Mouse (Mus musculus): ENCODE data around the gene Nostrin. TPM values are rescaled to one million over a fixed set of nuclear protein-coding genes. Genes with fewer than 3 reads are reported as not detected.

Nostrin gene
- total RNA-seq (2014; rRNA removed) (2.6 and 5.5 TPM in 2 replicates), polyA plus RNA-seq (2015; fragmentation: Nextera tagmentation; extraction: Ambion mirVana) (2.8 and 3.1 TPM in 2 replicates)

DNA sequence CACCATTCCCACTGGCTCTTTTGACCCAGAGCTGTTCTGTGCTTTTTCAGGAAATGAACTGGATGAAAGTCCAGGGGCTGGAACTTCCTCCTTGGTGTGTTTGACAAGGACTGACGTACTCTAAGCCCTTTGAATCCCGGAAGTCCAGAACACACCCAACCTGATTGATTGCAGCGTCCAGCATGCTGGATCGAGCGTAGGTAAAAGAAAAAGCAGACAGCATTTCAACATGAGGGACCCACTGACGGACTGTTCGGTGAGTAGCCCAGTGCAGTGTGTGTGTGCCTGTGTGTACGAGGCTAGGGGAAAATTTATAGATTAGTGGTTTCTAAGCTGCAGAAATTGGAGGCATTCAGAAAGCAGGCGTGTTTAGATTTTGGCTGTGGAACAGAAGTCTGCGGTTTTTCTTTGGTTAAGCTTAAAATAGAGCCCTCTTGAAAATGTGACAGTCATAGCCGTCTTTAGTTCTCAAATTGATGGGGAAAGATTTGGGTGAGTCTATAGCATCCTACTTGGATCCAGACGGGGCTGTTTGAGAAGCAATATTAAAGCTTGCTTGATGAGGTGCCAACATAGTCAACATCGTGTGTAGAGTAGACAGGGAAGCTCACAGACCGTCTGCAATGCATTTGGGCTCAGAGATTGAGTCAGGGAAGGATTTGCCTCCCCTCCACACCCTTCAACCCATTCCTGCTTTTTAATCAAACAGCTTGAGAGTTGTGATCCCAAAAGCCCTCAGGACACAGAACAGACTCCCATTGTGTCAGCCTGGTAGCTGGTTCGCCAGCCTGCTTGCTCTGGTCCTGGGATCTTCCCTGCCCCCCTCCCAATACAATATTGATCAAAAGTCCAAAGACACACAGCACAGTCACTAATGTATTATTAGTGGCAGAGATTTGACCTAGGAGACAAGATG, at the start of gene Nostrin:
Gene Nostrin (plus strand): TSS at position 140 of the 916 bp plus-strand sequence.
- Histone ChIP-seq H3K27me3 (ENCODE audit: insufficient read depth, low read length) (no peaks in the 10 kb centered on the region), H3K9ac (no peak within 1 kb of the TSS), H3K9me3 (ENCODE audit: low read length) (no peaks in the 10 kb centered on the region), H3K36me3 (ENCODE audit: insufficient read depth) (no peaks in the 10 kb centered on the region), H3K4me1 (ENCODE audit: insufficient read depth) (no peaks in the 10 kb centered on the region), H3K4me2 (ENCODE audit: low read depth) (no peak within 1 kb of the TSS), H3K27ac (ENCODE audit: low read depth, low read length) (peak within 1 kb of the TSS; percentile 66), H3K4me3 (ENCODE audit: low read depth, low read length) (no peak within 1 kb of the TSS)
- peak; percentile 82 for ATAC-seq
- 61% methylated on average over 15 of the region's 15 CpGs for WGBS
- no peak for TF ChIP-seq CTCF (IDR thresholded peaks at IDR 0.05; ENCODE audit: low read depth)
- peak; percentile 71 for DNase-seq

GRCm38 (mm10) chr2:69086505-69087260, 48.9 kb upstream of the Nostrin start:
- DNase-seq = peak; percentile 48

GRCm38 (mm10) chr2:69095836-69096235, 39.8 kb upstream of the Nostrin start:
- TF ChIP-seq CTCF (IDR thresholded peaks at IDR 0.05; ENCODE audit: low read depth) = no peak
- Histone ChIP-seq H3K9me3 (ENCODE audit: low read length) (no peaks in the 10 kb centered on the region), H3K27me3 (ENCODE audit: insufficient read depth, low read length) (no peaks in the 10 kb centered on the region), H3K9ac (no peak overlapping the region), H3K4me2 (ENCODE audit: low read depth) (no peak overlapping the region), H3K27ac (ENCODE audit: low read depth, low read length) (no peak overlapping the region), H3K36me3 (ENCODE audit: insufficient read depth) (no peaks in the 10 kb centered on the region), H3K4me1 (ENCODE audit: insufficient read depth) (no peaks in the 10 kb centered on the region), H3K4me3 (ENCODE audit: low read depth, low read length) (no peak overlapping the region)
- DNase-seq = no peak
- no peak for ATAC-seq

More at GRCm38 (mm10) chr2:69086505-69087260, 48.9 kb upstream of the Nostrin start:
- Histone ChIP-seq H3K9me3 (ENCODE audit: low read length) (no peaks in the 10 kb centered on the region), H3K4me2 (ENCODE audit: low read depth) (no peak overlapping the region), H3K9ac (no peak overlapping the region), H3K27ac (ENCODE audit: low read depth, low read length) (peak overlapping the region; percentile 51; the same call in 1 of the 2 replicates), H3K36me3 (ENCODE audit: insufficient read depth) (no peaks in the 10 kb centered on the region), H3K4me3 (ENCODE audit: low read depth, low read length) (no peak overlapping the region), H3K4me1 (ENCODE audit: insufficient read depth) (no peaks in the 10 kb centered on the region), H3K27me3 (ENCODE audit: insufficient read depth, low read length) (no peaks in the 10 kb centered on the region)
- WGBS = 16% methylated on average over 8 of the region's 8 CpGs
- no peak for TF ChIP-seq CTCF (IDR thresholded peaks at IDR 0.05; ENCODE audit: low read depth)
- peak; percentile 81 for ATAC-seq

GRCm38 (mm10) chr2:69096821-69097220, 38.8 kb upstream of the Nostrin start:
- WGBS = 65% methylated on average over 4 of the region's 4 CpGs
- Histone ChIP-seq H3K27ac (ENCODE audit: low read depth, low read length) (no peak overlapping the region), H3K9ac (no peak overlapping the region), H3K27me3 (ENCODE audit: insufficient read depth, low read length) (no peaks in the 10 kb centered on the region), H3K4me3 (ENCODE audit: low read depth, low read length) (no peak overlapping the region), H3K9me3 (ENCODE audit: low read length) (no peaks in the 10 kb centered on the region), H3K4me1 (ENCODE audit: insufficient read depth) (no peaks in the 10 kb centered on the region), H3K36me3 (ENCODE audit: insufficient read depth) (no peaks in the 10 kb centered on the region), H3K4me2 (ENCODE audit: low read depth) (no peak overlapping the region)
- TF ChIP-seq CTCF (IDR thresholded peaks at IDR 0.05; ENCODE audit: low read depth) = no peak
- ATAC-seq = no peak
- DNase-seq = no peak

DNA sequence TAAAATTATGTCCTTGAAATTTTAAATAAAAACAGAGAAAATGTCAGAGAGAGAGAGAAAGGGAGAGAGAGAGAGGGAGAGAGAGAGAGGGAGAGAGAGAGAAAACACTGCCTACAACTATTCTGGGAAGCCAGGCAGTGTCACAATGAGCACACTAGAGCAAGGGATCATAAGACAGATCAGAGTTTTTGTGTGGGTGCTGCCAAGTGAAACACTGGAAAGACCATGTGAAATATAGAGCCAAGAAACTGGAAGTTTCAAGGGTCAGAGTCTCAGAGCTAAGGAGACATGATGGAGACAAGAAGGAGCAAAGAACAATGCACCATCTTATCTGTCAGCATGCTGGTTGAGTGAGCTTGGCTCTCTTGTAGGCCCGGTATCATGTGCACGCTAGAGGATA, 38.1 kb upstream of the Nostrin start:
- Histone ChIP-seq H3K9me3 (ENCODE audit: low read length) (no peaks in the 10 kb centered on the region), H3K36me3 (ENCODE audit: insufficient read depth) (no peaks in the 10 kb centered on the region), H3K27me3 (ENCODE audit: insufficient read depth, low read length) (no peaks in the 10 kb centered on the region), H3K4me2 (ENCODE audit: low read depth) (no peak overlapping the region), H3K4me1 (ENCODE audit: insufficient read depth) (no peaks in the 10 kb centered on the region), H3K4me3 (ENCODE audit: low read depth, low read length) (no peak overlapping the region), H3K27ac (ENCODE audit: low read depth, low read length) (no peak overlapping the region), H3K9ac (no peak overlapping the region)
- TF ChIP-seq CTCF (IDR thresholded peaks at IDR 0.05; ENCODE audit: low read depth) = no peak
- no peak for DNase-seq
- ATAC-seq = no peak
- 90% methylated on average over 2 of the region's 2 CpGs for WGBS

DNA sequence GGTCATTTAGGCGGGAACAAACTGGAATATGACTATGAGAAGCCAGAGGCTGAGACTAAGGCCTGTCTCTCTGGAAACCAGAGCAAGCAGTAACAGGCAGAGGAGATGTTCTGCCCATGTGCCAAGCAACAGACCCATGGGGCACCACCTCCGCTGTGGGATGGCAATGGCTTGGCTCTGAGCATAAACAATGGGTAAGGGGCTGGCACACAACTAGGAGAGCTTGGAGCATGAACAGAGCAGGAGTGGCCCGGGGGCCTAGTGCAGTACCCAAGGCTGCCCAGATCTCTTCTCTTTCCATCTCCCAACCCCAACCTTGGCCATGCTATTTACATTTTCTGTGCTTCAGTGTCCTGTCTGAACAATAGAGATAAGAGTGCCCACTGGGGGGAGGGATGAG, 36.9 kb upstream of the Nostrin start:
- no peak overlapping the region for H3K9ac ChIP-seq
- no peaks in the 10 kb centered on the region for H3K9me3 ChIP-seq (ENCODE audit: low read length)
- no peak overlapping the region for H3K27ac ChIP-seq (ENCODE audit: low read depth, low read length)
- no peaks in the 10 kb centered on the region for H3K27me3 ChIP-seq (ENCODE audit: insufficient read depth, low read length)
- TF ChIP-seq CTCF (IDR thresholded peaks at IDR 0.05; ENCODE audit: low read depth) = no peak
- H3K36me3 ChIP-seq (ENCODE audit: insufficient read depth) = no peaks in the 10 kb centered on the region
- DNase-seq (no peak), ATAC-seq (no peak)
- H3K4me1 ChIP-seq (ENCODE audit: insufficient read depth) = no peaks in the 10 kb centered on the region
- H3K4me3 ChIP-seq (ENCODE audit: low read depth, low read length) = no peak overlapping the region
- 83% methylated on average over 3 of the region's 3 CpGs for WGBS
- H3K4me2 ChIP-seq (ENCODE audit: low read depth) = no peak overlapping the region

DNA sequence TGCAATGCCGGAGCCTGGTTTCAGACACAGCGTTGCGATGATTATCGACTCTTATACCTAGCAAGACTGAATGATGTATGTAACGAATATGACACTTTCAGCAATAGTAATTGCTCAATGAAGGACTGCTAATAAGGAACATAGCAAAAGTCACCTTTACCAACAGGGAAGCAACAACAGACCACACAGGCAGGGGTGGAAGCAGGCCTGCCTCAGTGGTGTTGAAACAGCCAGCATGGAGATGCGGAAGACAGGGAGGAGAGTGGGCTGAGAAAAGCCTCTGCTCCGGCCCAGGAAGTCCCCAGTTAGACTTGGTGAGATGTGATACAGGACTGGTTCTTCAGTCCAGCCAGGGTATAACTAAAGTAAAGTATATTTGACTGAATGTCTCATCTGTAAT, 36.5 kb upstream of the Nostrin start:
- H3K4me3 ChIP-seq (ENCODE audit: low read depth, low read length) = no peak overlapping the region
- H3K27ac ChIP-seq (ENCODE audit: low read depth, low read length) = no peak overlapping the region
- no peak for ATAC-seq
- H3K36me3 ChIP-seq (ENCODE audit: insufficient read depth) = no peaks in the 10 kb centered on the region
- no peaks in the 10 kb centered on the region for H3K27me3 ChIP-seq (ENCODE audit: insufficient read depth, low read length)
- H3K4me2 ChIP-seq (ENCODE audit: low read depth) = no peak overlapping the region
- 97% methylated on average over 7 of the region's 7 CpGs for WGBS
- H3K4me1 ChIP-seq (ENCODE audit: insufficient read depth) = no peaks in the 10 kb centered on the region
- TF ChIP-seq CTCF (IDR thresholded peaks at IDR 0.05; ENCODE audit: low read depth) = no peak
- no peak overlapping the region for H3K9ac ChIP-seq
- no peaks in the 10 kb centered on the region for H3K9me3 ChIP-seq (ENCODE audit: low read length)
- DNase-seq = no peak
